Mouse (Mus musculus): ENCODE results near the gene Asap3.

GRCm38 (mm10) chr4:136195029-136195428 is 11.1 kb upstream of the Asap3 start:
- no peak for TF ChIP-seq POLR2A (IDR thresholded peaks at IDR 0.05; ENCODE audit: insufficient read depth, low read depth, low read length)
- TF ChIP-seq EP300 (IDR thresholded peaks at IDR 0.05; ENCODE audit: insufficient read depth, low read depth, low read length) = no peak

All from heart, adult 2 months (tissue).